Mouse (Mus musculus) gastrocnemius, adult 8-10 months (tissue): ENCODE measurements around the gene Nrxn3. TPM values are rescaled to one million over a fixed set of nuclear protein-coding genes. Genes with fewer than 3 reads are reported as not detected.

Experiments
- DNase-seq, 2 experiments: peaks; one replicate each; pipeline ENCODE4 v3.0.0; 2022; ENCODE audit warnings: low spot score in 2 of 2
- total RNA-seq, 4 experiments: library from RNA; stranded (reverse); gene quantifications; 2 replicates each; pipeline ENCODE4 v1.2.4; 2022

Nrxn3 gene
- total RNA-seq, 4 experiments from 2014 or later, result 0.05 to 0.25 (median 0.13) TPM

DNA sequence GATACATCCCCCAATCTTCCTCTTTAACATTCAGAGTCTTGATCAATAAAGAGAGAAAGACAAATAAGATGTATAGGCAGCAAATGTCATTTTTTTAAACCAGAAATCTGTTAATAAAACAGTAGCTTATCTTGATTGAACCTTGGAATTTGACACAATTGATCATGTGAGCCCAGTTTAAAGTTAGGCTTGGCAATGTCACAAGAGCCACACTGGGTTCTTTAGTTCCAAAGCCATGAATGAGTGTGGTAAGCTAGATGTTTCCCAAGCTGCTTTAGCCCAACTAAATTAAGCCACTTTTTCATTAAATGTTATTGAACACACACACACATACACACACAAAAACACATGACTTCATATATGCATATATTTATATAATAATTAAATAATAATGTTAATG, 786.3 kb downstream of the Nrxn3 start:
- DNase-seq, result no peak

DNA sequence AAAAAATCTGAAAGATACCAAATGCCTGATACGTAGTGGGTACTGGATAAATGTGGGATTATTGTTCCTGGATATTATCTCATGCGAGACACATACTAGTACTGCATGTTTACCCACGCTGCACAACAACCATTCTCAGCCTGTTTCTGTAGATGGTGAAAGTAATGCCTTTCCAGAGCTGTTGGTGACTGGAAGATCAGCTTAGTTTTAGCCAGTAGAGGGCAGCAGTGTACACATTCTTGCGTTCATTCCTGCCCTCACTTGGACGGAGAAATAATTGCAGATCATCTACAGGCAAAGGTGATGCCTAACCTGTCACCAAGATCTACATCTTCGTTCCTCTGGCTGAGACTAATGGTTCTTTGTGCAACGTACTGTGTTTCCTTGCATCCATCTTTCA, 791.1 kb downstream of the Nrxn3 start:
- no peak for DNase-seq

DNA sequence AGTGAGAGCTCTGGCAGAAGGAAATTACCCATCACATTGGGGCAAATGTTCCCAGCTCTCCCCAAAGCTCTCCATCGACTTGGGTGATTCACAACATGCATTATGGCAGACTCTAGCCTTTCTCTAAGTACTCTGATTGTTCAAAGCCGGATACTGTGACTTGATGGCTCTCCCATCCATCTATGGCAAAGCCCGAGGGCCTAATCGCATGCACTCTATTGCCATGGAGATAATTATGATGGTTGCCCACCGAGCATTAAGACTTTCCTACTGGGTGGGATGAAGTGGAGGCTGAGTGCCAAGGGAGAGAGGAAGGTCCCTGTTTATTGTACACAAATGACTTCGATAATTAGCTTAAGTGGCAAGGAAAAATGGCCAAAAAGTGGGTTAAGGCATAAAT, 793.4 kb downstream of the Nrxn3 start:
- DNase-seq, result no peak

DNA sequence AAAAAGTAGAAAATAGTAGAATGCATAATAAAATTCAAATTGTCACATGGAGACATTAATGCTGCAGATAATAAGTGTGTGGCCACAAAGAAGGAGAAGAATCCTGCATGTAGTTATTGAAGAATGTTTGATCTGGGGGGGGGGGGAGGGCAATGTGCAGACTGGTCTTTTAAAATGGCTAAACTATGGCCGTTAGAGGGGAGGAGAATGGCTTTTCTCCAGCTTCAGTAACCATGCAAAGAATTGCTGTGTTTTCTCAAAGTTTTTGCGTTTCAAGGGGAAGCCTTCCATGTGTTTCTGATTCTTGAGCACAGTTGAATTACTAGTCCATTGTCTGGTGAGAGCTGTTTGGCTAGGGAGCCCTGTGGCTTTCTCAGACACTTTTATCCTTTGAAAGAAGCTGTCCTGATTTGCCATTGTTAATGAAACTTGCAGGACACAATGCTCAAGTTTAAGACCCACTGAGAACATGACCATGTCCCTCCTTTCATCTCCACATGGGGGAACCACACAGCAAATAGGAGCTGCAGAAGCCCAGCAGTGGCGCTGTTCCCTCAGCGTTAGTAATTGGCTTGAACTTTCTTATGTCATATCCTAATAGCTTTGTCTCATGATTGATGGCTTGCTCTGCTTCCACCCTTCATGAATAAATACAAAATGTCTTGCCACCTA, 808.1 kb downstream of the Nrxn3 start:
- no peak for DNase-seq

DNA sequence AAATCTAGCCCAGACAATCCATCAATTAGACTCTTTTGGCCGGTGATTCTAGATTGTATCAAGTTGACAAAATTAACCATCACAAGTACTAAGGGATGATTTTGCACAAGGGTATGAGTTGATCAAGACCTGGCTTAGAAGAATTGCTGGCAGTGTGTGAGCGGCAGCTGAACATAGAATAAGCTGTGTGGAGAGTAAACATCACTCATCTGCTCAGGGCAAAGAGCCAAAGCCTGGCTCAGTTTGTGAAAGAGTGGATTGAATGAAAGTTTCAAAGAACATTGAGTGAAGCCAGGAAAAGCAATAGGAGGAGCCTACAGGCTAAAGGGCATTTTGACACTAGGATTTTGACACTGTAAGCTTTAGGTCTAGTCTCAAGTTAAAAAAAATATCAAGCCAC, 828.6 kb downstream of the Nrxn3 start:
- DNase-seq, result no peak

DNA sequence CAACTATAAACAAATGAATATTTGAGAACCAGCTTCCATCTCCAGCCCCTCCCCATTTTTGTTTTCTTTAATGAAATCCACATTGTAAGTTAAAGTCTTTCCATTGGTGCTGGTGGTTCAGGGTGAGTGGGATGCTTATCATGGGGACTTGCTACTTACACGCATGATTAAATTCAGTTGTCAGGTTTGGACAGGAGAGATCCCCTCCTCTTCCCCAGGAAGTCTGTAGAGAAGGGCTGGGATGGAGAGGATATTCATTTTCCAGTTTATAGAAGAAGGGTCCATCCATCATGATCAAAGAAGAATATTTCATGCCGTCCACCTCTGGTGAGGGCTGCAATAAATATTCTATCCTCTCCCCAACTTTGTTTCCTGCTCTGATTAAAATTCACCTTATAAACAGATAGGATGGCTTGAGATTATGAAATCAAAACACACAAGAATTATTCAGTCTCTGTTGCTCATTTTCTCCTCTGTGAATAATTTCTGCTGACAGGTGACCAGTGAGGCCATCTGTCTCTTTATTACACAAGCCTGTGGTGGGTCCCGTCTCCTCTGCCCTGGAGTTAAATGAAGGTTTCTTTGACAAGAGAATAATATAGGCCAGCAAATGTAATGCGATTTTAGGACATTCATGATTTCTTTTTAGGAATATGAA, 830.7 kb downstream of the Nrxn3 start:
- no peak for DNase-seq

DNA sequence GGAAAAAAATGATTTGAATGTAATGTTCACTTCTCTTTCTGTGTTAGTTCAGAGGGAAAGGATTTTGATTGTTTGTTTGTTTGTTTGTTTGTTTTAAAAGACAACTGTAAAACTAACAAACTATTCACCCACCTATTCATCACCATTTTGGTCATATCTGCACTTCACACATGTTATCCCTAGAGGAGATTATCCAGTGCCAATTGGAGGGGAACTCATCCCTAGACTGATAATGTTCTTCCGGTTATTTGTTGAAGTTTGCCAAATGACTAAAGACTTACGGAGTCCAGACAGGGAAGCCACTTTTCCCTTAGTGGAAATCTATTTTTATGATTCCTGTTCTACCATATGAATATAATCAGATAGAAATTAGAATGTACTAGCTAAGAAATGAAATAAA, 831.5 kb downstream of the Nrxn3 start:
- no peak for DNase-seq

DNA sequence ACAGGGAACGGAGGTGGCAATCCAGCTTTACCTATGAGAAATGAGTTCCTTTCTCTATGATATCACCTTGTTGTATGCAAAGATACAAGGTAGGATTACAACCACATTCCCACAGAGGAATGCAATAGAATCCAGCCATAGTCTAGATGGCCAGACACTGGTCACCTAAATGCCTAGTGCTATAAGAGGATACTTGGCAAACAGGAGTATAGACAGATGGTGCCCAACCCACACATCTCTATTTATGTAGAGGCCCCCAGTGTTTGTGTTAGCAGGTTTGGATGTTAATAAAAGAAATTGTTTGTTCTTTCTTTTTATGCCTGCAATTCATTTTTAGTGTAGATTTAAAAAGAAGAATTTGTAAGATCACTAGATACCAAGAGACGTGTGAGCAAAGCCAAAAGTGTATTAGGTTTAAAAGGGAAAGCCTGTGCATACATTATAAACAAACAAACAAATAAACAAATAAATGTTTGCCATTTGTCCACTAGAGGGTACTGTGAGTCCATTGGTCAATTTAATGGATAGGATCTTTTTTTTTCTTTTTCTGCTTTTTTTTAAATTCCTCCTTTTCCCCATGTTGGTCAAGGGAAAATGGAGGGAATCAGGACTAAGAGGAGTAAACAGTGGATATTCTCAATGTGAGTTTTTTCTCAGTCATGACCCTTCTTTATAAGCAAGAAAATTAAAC, 832.2 kb downstream of the Nrxn3 start:
- no peak for DNase-seq

DNA sequence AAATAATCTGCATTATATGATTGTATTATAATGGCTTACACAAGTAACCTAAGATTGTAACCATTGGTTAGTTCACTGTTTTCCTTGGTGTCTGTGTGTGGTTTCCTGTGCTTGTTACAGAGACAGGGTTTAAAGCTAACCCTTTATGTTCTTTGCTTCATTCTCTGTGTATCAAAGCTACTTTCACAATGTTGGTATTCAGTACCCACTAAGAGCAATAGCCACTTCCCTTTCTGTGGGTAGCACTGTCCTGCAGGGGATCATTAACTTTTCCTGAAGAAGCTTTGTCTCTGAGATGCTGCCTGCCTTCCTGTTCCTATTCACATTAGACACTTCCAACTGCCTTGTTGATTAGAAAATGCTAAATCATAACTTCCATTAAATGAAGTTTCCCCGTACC, 836.2 kb downstream of the Nrxn3 start:
- DNase-seq, result no peak

DNA sequence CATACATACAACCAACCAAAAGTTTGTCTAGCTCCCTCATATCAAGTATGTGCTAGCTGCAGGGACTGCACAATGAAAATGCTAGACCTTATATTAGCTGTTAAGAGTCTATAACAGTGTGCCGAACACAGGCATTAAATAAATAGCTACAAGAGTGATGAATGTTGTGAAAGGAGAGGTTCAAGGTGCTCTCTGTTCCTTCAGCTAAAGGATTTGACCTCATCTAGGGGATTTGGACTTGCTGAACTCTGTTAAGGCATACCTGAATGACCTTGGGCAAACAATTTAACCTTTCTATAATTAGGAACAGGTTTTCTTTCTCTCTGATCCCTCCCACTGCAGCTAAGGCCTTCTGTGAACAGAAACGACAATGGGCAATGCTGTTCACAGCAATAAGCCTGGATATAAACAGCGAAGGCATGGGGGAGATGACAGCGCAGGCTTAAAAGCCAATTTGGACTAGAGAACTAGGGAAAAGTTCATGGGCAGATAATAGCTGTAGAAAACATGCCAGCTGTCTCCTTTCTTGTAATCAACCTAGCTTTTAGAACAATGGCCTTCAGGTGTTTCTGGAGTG, 839.4 kb downstream of the Nrxn3 start:
- no peak for DNase-seq

DNA sequence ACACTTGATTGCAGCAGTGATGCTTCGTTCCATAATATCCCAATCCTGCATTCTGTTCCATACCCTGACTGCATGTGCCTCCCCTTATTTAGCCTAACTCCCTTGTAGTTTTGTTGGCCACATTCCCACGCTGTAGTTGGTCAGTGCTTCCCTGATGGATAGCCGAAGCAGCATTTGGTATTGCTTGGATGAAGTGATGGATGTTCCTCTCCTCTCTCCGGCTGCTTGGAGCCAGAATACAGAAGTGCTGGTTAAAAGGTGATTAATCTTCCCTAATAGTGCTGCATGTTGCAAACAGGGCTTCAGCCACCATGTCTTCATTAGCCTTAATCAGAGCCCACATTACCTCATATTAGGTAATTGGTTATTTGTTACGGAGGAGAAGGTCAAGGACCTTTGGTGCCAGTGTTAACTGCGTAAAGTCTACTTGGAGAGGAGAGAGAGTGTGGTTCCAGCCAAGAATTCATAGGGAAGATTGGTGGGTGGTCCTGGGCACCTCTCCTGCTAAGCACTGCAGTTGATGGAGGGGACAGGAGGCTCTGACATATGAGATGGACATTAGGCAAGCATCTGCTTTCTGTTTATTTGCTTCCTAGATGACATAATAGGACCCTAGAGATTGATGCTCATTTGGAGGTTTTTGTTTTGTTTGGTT, 846.2 kb downstream of the Nrxn3 start:
- DNase-seq, result no peak

DNA sequence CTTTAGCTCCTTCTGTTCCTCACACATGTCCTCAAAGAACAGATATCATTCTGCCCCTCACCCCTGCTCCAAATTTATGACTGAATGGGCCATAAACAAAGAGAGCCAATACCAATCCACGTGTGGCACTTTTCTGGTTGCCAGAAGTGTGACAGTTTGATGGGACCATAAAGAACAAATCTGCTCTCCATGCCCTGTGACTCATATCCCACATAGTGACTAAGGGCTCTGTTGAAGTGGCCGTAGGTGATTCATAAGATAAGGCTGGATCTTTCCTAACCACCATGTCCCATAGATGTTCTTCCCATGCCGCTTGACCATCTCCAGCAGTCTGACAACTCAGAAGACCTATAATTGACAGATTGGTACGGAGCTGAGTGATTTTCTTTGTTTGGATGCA, 869.8 kb downstream of the Nrxn3 start:
- DNase-seq, result no peak

DNA sequence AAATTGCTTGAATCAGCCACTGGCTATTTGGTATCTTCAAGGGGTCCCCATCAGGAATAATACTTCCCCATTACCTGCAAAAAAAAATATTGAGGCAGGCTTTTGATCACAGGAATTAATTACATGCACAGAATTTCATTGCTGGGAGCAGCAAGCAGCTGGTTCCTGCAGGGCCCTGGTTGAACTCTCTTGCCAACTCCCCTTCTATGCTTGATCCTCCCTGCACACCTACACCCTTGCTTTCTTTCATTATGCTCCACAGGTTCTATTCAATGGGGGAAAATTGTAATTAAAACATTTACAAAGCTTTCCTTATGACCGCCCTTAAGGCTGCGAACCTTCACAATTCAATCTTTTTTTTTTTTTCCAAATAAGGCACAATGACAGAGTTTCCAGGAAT, 891.0 kb downstream of the Nrxn3 start:
- no peak for DNase-seq

DNA sequence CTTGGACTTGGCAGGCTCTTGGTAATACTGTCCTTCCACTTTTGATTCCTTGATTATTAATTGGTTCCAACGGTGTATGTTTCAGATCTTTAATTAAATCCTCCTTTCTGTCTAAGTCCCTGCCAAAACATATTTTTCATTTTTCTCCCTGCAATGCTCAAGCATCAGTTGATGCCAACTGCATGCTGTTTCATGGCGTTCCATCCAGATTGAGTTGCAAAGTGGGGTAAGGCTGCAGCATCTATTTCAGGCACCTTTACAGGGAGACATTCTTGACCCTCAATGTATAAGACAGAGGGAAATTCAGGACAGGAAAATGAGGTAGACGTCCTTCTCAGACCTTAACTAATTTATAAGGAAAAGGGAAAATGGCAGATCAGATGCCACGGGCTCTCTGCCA, 903.1 kb downstream of the Nrxn3 start:
- no peak for DNase-seq

DNA sequence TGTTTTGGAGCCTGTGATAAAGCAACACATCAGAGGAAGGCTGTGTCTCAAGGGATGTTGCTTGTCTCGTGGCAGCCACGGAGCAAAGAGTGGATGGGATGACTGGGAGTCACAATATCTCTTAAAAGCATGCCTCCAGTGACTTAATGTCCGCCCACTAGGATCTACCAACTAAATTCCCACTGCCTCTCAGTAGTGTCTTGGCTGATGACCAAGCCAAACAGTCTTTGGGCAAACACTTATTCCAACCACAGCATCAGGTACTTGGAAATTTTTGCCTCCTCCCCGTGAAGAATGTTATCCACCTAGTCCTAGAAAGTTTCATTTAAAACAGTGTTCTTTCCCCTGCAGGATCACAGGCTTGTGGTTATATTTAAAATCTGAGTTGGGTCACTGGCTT, 917.4 kb downstream of the Nrxn3 start:
- no peak for DNase-seq

DNA sequence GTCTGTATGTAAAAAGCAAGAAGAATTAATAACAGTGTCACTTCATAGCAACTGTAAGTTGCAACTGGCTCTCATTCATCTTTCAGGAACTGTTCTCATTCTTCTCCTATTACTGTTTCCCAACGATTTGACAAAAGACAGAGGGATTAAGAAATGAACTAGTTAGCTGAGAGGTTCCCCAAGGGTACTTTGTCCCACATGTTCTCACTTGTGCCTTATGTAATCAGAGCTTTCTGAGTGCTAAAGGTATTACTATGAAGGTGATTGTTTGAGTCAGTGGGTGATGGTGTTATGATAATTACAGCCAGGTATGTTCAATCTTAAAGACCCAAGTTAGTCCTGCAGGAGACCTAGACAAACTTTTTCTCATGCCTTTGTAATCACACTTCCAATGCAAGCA, 918.8 kb downstream of the Nrxn3 start:
- no peak for DNase-seq

DNA sequence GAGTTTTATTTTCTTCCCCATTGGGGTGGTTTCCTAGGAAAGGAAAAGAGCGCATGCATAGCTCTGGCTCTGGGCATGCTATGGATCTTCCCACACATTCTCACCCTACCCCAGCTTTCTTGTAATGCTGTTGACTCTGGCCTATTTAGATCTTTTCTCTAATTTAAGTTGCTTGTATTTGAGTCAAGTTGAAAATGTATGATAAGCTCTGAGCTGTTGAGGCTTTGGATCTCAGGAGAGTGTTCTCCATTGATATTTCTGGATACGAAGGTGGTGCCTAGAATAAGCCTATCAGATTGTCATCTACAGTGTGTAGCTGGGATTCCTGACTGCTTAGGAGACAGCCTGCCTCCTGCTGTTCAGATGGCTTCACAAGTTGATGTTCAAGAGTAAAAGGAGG, 930.5 kb downstream of the Nrxn3 start:
- no peak for DNase-seq

DNA sequence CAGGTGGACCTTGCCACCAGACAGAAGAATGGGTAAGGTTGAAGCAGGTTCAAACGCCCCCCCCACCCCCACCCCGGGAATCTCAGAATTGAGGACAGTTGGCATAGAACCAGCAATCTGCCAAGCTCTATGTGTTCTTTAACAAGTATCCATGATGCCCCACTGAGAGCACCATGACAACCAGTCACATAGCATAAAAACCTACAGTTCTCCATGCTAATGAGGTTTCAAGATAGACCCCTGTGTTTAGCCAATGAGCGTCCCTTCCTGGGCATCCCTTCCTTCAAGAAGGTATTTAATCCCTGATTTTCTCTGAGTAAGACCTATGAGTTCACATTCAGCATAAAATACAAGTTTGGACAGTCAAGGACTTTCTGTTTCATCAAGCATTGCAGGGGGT, 938.5 kb downstream of the Nrxn3 start:
- no peak for DNase-seq

DNA sequence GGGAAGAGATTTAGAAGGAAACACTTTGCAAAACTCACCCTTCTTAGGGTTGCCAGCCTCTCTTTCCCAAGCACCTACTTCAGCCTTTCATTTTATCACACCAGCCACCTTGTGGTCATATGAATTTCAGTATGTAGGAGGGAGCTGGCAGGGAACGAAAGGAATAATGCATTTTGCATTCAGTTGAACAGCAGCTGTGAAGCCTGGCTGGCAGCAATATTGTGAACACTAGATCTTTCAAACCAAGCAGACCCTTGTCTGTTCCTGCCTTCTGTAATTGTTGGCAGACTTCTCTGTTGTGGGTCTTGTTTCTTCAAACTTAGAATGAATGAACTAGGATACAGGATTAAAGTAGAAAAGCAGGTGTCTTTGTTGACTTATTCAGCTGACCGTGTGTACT, 946.2 kb downstream of the Nrxn3 start:
- DNase-seq, result no peak

DNA sequence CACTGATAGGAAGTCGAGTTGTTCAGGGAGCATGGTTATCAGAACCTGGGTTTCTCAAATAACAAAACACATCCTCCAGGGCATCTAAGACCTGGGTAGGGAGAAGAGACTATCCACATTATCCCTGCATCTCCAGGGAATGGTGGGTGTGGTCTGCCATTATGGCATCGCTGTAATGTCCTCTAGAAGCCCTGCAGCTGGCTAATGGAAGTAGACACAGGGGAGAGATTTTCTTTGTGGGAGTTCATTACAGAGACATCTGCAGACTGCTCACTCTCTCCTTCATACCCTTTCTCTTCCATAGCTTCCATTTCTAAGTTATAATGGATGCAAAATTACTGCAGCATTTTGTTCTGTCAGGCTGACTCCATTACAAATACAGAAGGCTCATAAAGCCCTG, 950.1 kb downstream of the Nrxn3 start:
- DNase-seq, result no peak

DNA sequence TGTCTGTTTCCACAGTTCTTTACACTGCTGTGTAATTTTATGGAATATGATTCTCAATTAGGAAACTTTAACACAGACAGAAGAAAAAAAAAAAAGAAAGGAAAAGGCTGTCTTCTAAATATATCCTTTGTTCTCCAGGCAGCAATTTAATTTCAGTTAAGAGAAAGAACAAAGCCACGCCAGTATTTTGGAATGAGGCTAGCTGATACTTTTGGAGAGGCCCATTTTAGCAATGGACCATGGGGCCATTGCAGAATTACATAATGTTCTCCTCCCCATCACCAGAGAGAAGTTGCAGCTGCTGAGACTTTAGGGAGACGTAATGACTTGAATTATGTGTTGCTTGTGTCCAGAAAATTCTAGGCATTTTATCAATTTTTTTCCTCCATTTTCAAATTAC, 963.0 kb downstream of the Nrxn3 start:
- no peak for DNase-seq

DNA sequence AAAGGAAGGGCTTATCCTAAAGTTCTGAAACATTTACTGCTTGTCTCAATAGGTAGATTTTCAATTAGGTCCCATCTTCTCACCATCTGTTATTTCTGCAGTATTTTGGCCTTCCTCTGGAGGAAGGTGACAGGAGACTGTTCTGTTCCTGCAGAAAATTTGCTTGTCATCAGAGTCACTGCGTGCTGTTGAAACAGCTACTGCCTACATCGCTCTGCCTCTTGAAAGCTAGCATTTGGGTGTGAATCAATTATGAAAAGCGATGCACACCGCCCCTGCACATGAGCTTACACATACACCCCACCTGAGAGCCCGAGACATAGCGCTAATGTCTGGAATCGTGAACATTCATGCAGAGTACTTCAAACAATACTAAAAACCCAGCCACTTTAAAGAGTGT, 966.4 kb downstream of the Nrxn3 start:
- DNase-seq, result no peak
